Mouse (Mus musculus): Measurements from ENCODE around the gene Gal3st2. TPM values are rescaled to one million over a fixed set of nuclear protein-coding genes. Genes with fewer than 3 reads are reported as not detected.
"Not testable (repeated sequence)": the region's sequence is repeated elsewhere in the genome, so short reads cannot be mapped to it uniquely, and the experiment has no call there.

Gal3st2 gene
- 0.06 and 0.11 TPM in 2 replicates for polyA plus RNA-seq (2012; rRNA removed)

- not testable (repeated sequence) for DNase-seq (ENCODE audit: extremely low spot score in 1 of 2, low spot score in 1 of 2)
These were observed at the start of gene Gal3st2 for GRCm38 (mm10) chr1:93861048-93861447. TSS of gene Gal3st2 (plus strand) at chr1:93861306.

GRCm38 (mm10) chr1:93811495-93812039 is 49.5 kb upstream of the Gal3st2 start:
- no peak for DNase-seq (ENCODE audit: extremely low spot score in 1 of 2, low spot score in 1 of 2)

DNA sequence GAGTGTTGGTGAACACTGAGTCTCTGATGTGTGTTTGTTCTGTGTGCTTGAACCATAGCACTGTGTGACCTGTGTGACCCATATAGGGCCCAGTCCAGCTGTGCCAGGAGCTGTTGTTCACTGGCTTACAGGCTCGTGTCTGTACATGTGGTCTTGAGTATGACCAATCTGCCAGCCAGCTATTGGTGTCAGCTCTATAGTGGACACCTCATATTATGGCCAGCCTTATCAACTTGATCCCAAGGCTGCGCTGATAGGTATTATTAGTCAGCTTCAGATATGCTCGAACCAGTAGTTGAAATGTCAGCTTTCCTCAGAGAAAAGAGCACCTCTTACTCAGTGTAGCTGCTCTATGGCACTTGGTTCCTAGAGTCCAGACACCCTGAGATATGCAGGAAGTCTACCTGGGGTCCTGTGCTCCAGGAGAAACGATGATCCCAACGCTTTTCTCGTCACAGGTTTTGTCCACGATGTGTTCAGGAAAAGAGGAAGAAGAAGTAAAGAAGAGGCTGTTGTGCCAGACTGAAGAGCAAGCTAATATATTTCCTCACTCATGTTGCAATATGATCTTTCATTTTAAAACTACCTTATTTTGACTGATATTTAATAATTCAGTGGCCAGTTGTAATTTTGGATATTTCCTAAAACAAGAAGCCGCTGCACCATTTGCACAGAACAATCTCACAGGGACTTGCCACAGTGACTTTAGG is 43.1 kb upstream of the Gal3st2 start:
- DNase-seq (ENCODE audit: extremely low spot score in 1 of 2, low spot score in 1 of 2) = no peak

- DNase-seq (ENCODE audit: extremely low spot score in 1 of 2, low spot score in 1 of 2) = no peak
These were observed 42.4 kb upstream of the Gal3st2 start for GRCm38 (mm10) chr1:93818722-93819121.

GRCm38 (mm10) chr1:93823796-93824495 is 37.2 kb upstream of the Gal3st2 start:
- DNase-seq (ENCODE audit: extremely low spot score in 1 of 2, low spot score in 1 of 2) = no peak

GRCm38 (mm10) chr1:93824609-93825008 is 36.5 kb upstream of the Gal3st2 start, which contains the start of gene D2hgdh:
TSS of gene D2hgdh (plus strand) at chr1:93824909.
- no peak for DNase-seq (ENCODE audit: extremely low spot score in 1 of 2, low spot score in 1 of 2)

GRCm38 (mm10) chr1:93825105-93825674 is 35.9 kb upstream of the Gal3st2 start:
- peak; percentile 96 to 97 for DNase-seq (ENCODE audit: extremely low spot score in 1 of 2, low spot score in 1 of 2)

GRCm38 (mm10) chr1:93825771-93826539 is 35.2 kb upstream of the Gal3st2 start:
- DNase-seq (ENCODE audit: extremely low spot score in 1 of 2, low spot score in 1 of 2) = no peak

GRCm38 (mm10) chr1:93826540-93826835 is 34.6 kb upstream of the Gal3st2 start:
- DNase-seq (ENCODE audit: extremely low spot score in 1 of 2, low spot score in 1 of 2) = no peak

- not testable (repeated sequence) for DNase-seq (ENCODE audit: extremely low spot score in 1 of 2, low spot score in 1 of 2)
These were observed 28.2 kb upstream of the Gal3st2 start for GRCm38 (mm10) chr1:93832754-93833360.

DNA sequence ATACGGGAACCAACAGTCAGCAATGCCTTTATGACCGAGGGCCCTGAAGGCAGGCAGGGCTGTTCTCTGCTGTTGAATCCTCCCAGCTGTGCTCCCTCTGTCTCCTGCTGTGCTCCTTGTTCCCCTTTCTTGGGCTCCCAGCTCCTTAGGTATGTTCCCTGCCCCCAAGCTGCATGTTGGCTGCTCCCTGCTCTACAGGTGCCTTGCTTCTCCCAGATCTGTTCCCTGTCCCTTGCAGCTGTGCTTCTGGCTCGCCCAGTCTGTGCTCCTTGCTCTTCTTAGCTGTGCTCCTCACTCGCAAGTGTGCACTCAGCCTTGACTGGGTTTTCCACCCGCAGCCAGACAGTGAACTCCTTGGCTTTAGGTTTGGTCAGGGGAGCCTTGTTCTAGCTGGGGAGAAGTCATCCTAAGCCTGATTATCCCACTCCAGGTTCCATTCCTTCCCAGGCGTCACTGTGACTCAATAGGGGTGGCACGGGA is 26.4 kb upstream of the Gal3st2 start:
- no peak for DNase-seq (ENCODE audit: extremely low spot score in 1 of 2, low spot score in 1 of 2)

GRCm38 (mm10) chr1:93835211-93835610 is 25.9 kb upstream of the Gal3st2 start:
- DNase-seq (ENCODE audit: extremely low spot score in 1 of 2, low spot score in 1 of 2) = no peak

DNA sequence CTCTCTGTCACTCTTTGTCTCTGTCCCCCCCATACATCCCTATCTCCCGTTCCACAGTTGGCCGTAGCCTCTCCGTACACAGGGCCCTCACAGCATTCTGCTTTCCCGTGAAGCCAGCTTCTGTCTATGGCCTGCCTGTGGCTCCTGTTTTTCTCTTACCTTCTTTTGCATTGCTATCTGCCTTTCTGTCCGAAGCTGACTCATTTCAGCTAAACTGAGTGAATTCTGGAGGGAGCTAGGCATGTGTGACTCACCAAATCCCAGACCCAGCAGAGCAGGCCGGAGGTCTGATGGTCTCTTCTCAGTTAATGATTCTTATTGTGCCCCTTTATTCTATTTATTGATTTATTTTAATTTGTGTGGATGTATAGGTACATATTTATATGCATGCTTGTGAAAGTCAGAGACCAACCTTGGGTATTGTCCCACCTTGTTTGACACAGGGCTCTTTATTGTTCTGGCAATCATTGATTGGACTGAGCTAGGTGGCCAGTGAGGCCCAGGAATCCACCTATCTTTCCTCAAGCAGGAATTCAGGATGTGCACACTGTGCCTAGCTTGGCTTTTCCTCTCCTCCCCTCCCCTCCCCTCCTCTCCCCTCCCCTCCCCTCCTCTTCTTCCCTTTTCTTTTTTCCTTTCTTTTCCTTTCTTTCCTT is 25.1 kb upstream of the Gal3st2 start:
- DNase-seq (ENCODE audit: extremely low spot score in 1 of 2, low spot score in 1 of 2) = no peak

DNA sequence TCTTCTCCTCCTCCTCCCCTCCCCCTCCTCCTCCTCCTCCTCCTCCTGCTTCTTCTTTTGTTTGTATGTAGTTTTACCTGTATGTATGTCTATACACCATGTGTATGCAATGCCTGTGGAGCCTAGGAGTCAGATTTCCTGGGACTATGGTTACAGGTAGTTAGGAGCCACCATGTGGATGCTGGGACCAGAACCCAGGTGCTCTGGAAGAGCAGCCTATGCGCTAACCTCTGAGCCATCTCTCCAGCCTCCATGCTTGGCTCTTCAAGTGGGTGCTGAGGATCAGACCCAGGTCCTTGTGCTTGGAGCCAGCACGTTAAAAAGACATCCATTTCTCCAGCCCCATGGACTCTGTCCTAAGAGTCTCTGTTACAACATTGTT is 24.6 kb upstream of the Gal3st2 start:
- no peak for DNase-seq (ENCODE audit: extremely low spot score in 1 of 2, low spot score in 1 of 2)

DNA sequence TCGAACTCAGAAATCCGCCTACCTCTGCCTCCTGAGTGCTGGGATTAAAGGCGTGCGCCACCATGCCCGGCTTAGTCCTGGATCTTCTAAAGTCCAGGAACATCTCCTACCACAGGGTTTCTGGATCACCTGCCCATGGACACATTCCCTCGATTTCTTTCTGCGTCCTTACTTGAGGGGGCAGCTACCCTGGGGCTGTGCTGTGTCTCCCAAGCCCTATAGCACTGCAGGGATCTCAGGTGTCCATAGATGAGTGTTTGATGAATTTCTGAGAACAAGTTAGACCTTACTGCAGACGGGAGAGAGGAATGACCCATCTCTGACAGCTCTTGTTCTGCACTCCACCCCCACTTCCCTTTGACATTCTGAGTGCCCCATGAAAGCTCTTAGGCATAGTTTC is 23.8 kb upstream of the Gal3st2 start:
- DNase-seq (ENCODE audit: extremely low spot score in 1 of 2, low spot score in 1 of 2) = no peak

GRCm38 (mm10) chr1:93838569-93838968 is 22.5 kb upstream of the Gal3st2 start:
- not testable (repeated sequence) for DNase-seq (ENCODE audit: extremely low spot score in 1 of 2, low spot score in 1 of 2)

DNA sequence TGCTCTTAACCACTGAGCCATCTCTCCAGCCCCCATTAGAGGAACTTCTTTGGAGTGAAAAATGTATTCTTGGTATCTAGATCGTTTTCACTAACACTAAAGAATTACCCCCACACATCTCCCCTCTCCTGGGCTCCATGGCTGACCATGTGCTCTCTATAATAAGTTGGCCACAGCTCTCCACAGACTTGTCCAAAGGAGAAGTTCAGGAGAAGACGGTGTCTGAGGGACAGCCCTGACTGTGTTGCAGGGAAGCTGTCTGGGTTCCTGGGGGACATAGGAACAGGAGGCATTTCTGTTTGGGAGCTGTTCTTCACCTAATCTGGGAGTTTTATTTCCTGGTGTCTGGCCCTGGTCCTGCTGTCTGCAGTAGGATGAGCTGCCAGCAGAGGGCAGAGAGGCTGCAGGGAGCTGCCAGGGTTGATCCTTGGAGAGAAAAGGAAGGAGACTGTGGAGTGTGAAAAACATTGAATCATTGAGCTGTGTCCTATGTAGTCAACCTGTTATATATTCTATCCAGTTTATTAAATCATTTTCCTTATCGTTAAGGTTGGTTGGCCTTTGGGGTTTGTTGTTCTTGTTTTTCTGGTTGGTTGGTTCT is 15.2 kb upstream of the Gal3st2 start:
- DNase-seq (ENCODE audit: extremely low spot score in 1 of 2, low spot score in 1 of 2) = not testable (repeated sequence)

DNA sequence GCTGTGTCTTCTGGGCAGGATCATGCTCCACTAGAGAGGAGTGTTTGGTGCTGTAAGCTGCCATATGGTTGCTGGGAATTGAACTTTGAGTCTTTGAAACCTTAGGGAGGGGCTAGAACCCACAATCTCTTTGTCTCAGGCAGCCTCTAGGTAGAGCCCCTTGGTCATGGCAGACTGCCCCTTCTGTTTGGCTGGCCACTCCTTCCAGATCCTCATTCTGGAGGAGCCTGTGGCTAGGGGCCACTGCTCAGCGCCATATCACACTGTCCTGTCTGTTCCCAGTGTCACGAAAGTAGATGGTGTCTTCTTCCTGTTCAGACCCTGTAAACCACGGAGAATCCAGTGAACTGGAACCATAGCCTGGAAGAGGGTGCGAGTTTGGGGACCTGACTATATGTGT is 5.3 kb upstream of the Gal3st2 start:
- not testable (repeated sequence) for DNase-seq (ENCODE audit: extremely low spot score in 1 of 2, low spot score in 1 of 2)

GRCm38 (mm10) chr1:93857370-93857769 is 3.7 kb upstream of the Gal3st2 start:
- DNase-seq (ENCODE audit: extremely low spot score in 1 of 2, low spot score in 1 of 2) = no peak

Measured in frontal cortex, adult 2 months (tissue).